Mouse (Mus musculus) liver, adult 2 months (tissue): ENCODE data around the gene P2ry1. TPM values are rescaled to one million over a fixed set of nuclear protein-coding genes. Genes with fewer than 3 reads are reported as not detected.

Experiments
- DNase-seq: peaks from one replicate; pipeline ENCODE4 v3.0.0-alpha.2; 2011; ENCODE audit warnings: low read depth, low spot score; ENCODE audit errors: extremely low read depth
- H3K27ac ChIP-seq: fragments of 200-500 bp; replicated peaks from 2 replicates; pipeline ENCODE4 v1.5.1; 2012; ENCODE audit warnings: low read depth, mild to moderate bottlenecking, control low read depth, inconsistent platforms, low read length; ENCODE audit not compliant: insufficient read depth
- H3K27me3 ChIP-seq: fragments of 200-500 bp; 2 replicates; pipeline ENCODE4 v1.6.1; 2012; ENCODE audit warnings: mild to moderate bottlenecking, moderate library complexity, low read length, inconsistent platforms; ENCODE audit not compliant: control insufficient read depth, insufficient read depth
- H3K36me3 ChIP-seq: fragments of 200-500 bp; 2 replicates; pipeline ENCODE4 v1.6.1; 2012; ENCODE audit warnings: low read length, inconsistent platforms; ENCODE audit not compliant: control insufficient read depth, insufficient read depth
- H3K4me1 ChIP-seq: fragments of 200-500 bp; 2 replicates; pipeline ENCODE4 v1.6.1; 2011; ENCODE audit warnings: low read length; ENCODE audit not compliant: control insufficient read depth, insufficient read depth
- H3K4me3 ChIP-seq: fragments of 200-500 bp; 2 replicates; pipeline ENCODE4 v1.5.1; 2011; ENCODE audit warnings: low read depth, mild to moderate bottlenecking, control low read depth, low read length, moderate library complexity; ENCODE audit not compliant: insufficient read depth
- H3K79me2 ChIP-seq: fragments of 200-500 bp; 2 replicates; pipeline ENCODE4 v1.6.1; 2012; ENCODE audit warnings: inconsistent platforms, mild to moderate bottlenecking, low read length, moderate library complexity; ENCODE audit not compliant: control insufficient read depth, insufficient read depth
- H3K9ac ChIP-seq: fragments of 200-500 bp; 2 replicates; pipeline ENCODE4 v1.6.1; 2012; ENCODE audit warnings: low read depth, mild to moderate bottlenecking, control low read depth, inconsistent platforms, low read length
- CTCF ChIP-seq: fragments of 200-500 bp; IDR thresholded peaks from 2 replicates; pipeline ENCODE4 v1.5.1; 2011; ENCODE audit warnings: low read depth, low read length, control low read depth
- POLR2A ChIP-seq: fragments of 200-500 bp; IDR thresholded peaks from 2 replicates; pipeline ENCODE4 v1.6.1; 2011; ENCODE audit warnings: low read length, control low read depth; ENCODE audit not compliant: insufficient read depth; ENCODE audit errors: extremely low read depth
- WGBS: fragments of 180-500 bp; shearing (Covaris S2); methylation state at CpG from one replicate; pipeline ENCODE4 v1.1.7; 2018; 5-methylcytosine and 5-hydroxymethylcytosine counted together
- polyA plus RNA-seq: library from polyadenylated mRNA; depleted of rRNA; stranded (reverse); fragments of >200 nt; gene quantifications from 2 replicates; pipeline ENCODE4 v1.2.3, GENCODE M21; 2012; rRNA removed
- total RNA-seq: library from RNA; depleted of rRNA; stranded (reverse); fragments of >200 nt; gene quantifications from 2 replicates; pipeline ENCODE4 v1.2.3, GENCODE M21; 2014; rRNA removed

Gene P2ry1
- total RNA-seq (7.9 and 11.7 TPM in 2 replicates), polyA plus RNA-seq (3.7 and 4.3 TPM in 2 replicates)

DNA sequence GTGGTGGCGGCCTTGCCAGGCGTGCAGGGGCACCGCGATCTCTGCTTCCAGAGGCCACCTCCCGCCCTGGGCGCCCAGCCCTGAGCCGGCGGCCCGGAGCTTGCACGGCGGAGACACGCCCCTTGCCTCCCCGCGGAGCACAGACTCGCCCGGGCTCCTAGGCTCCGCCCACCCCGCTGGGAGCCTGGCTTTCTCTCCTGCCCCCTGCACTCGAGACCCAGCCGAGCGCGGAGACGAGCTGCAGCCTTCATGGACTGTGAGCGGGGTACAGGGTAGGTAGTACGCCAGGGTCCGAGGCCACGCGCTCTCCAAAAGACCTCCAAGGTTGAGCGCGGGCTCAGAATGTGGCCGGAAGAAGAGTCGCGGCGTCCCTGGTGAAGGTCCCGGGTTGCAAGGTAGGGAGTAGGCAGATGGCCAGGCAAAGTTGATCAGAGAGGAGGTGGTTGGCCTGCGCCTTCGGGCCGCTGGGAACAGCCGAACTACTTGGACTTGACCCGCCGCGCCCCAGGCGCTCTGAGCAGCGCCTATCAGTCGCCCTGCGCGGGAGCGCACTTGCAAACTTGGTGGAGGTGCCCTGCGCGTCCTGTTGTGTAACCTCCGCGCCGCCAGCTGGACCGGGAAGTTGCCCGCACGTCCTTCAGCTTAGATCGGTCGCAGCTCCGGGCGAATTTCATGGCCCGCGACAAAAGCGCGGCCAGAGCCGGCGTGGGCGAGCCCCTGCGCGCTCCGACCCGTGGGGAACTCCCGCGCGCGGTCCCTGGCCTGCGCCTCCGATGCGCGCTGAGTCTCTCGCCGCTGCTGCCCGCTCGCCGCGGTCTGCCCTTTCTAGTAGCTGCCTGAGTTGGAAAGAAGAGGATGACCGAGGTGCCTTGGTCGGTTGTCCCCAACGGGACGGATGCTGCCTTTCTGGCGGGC, at the start of gene P2ry1:
TSS of gene P2ry1 (plus strand) at position 209 of the 915 bp plus-strand sequence.
- Histone ChIP-seq H3K27me3 (no peaks in the 10 kb centered on the region), H3K9ac (peak within 1 kb of the TSS; percentile 80), H3K27ac (peak within 1 kb of the TSS; percentile 81), H3K36me3 (peaks cover 6% of the 10 kb centered on the region; the same call in 1 of the 2 replicates), H3K4me3 (peak within 1 kb of the TSS; percentile 77), H3K79me2 (no peaks in the 10 kb centered on the region), H3K4me1 (peaks cover 8% of the 10 kb centered on the region)
- peak; percentile 80 for DNase-seq
- WGBS, result under 1% methylated on average over 85 of the region's 90 CpGs
- TF ChIP-seq CTCF (no peak), POLR2A (peak; percentile 56)

DNA sequence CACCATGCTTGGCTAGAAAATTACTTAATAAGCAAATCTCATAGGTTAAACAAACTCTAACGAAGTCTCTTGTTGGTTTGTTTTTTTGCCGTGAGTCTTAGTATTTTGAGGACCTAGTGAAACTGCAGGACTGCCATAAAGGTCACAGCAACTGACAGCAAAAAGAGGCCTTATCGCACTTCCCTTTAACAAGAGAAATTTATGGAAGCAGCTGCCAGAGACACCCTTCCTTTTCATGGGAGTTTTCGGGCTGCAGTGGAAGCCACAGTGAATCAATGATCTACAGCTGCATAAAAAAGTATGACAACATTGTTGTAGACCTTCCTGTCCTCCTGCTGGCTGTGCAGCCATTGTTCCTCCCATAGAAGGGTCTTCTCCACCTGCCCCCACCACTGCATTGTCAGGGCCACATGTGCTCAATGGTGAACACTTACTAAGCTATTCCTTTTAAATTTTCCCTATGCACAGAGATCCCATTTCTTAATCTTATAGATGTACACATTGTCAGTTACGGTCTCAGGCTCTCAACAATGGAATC, 49.3 kb upstream of the P2ry1 start:
- Histone ChIP-seq H3K4me3 (no peak overlapping the region), H3K36me3 (no peaks in the 10 kb centered on the region), H3K4me1 (no peaks in the 10 kb centered on the region), H3K79me2 (no peaks in the 10 kb centered on the region), H3K27ac (peak overlapping the region; percentile 66), H3K27me3 (no peaks in the 10 kb centered on the region), H3K9ac (no peak overlapping the region)
- TF ChIP-seq CTCF (no peak), POLR2A (no peak)
- no peak for DNase-seq
- 62% methylated on average over 5 of the region's 5 CpGs for WGBS

DNA sequence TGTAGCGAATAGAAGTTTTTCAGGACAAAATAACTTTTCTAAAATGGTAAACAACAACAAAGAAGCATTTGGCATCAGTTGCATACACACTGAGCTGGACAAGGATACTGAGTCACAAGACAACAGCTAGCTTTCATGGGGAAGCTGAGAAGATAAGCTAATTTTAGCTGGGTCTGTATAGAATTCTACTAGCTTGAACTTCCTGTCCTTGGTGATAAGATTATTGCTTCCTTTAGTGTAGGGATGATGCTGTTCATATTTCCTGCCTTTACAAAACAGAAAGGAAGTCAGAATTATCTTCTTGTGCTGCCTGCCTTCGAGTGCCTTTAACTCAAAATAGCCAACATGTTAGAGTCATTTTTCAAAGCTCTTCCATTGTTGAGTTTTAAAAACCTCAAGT, 48.5 kb upstream of the P2ry1 start:
- H3K36me3 ChIP-seq, result no peaks in the 10 kb centered on the region
- H3K79me2 ChIP-seq, result no peaks in the 10 kb centered on the region
- H3K27me3 ChIP-seq, result no peaks in the 10 kb centered on the region
- WGBS, result 50% methylated on average over 2 of the region's 2 CpGs
- H3K4me1 ChIP-seq, result no peaks in the 10 kb centered on the region
- TF ChIP-seq POLR2A (no peak), CTCF (no peak)
- DNase-seq, result peak; percentile 33
- H3K4me3 ChIP-seq, result no peak overlapping the region
- H3K9ac ChIP-seq, result no peak overlapping the region
- H3K27ac ChIP-seq, result no peak overlapping the region

DNA sequence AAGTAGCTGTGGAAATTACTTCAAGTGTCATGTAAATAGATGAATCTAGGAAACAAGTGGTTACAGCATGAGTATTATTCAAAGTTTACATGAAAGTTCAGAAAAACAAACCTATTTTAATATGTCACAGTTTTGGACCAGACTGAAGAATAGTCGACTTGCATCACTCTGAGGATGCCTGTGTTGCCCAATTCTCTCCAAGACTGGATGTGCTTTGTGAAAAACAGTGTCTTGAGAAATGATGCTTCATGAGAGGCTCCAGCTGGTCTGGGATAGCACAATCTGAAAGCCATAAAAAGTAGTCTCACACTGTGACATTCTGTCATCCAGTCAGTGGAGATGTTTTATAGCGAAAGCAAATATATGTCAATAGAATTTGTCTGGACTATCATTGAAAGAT, 43.8 kb upstream of the P2ry1 start:
- Histone ChIP-seq H3K79me2 (no peaks in the 10 kb centered on the region), H3K4me1 (no peaks in the 10 kb centered on the region), H3K36me3 (no peaks in the 10 kb centered on the region), H3K9ac (no peak overlapping the region), H3K27me3 (no peaks in the 10 kb centered on the region), H3K4me3 (no peak overlapping the region), H3K27ac (no peak overlapping the region)
- DNase-seq, result no peak
- TF ChIP-seq CTCF (no peak), POLR2A (no peak)
- 82% methylated on average over 2 of the region's 2 CpGs for WGBS

DNA sequence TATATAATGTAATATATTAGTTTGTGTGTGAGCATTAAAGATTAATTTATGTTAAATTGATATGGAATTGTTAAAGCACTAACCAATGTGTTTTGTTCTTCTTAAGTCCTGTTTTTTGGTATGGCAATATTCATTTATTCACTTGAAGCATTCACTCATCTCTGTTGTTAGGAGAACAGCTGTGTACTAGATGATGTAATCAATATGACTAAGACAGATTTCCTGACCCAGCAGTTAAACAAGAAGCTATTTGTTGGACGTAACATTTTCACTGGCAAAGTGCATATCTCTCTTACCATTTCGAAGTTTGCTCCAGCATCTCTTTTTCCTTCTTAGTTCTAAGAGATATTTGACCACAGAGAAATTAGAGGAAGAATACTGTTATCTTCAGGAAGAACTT, 37.5 kb upstream of the P2ry1 start:
- Histone ChIP-seq H3K79me2 (no peaks in the 10 kb centered on the region), H3K27me3 (no peaks in the 10 kb centered on the region), H3K4me3 (no peak overlapping the region), H3K27ac (no peak overlapping the region), H3K9ac (no peak overlapping the region), H3K4me1 (peaks cover 2% of the 10 kb centered on the region; the same call in 1 of the 2 replicates), H3K36me3 (no peaks in the 10 kb centered on the region)
- 51% methylated on average over 2 of the region's 2 CpGs for WGBS
- DNase-seq, result peak; percentile 53
- no peak for TF ChIP-seq CTCF
- TF ChIP-seq POLR2A, result no peak
